Mouse (Mus musculus): ENCODE data around the gene Ncoa1. TPM values are rescaled to one million over a fixed set of nuclear protein-coding genes. Genes with fewer than 3 reads are reported as not detected.
"Not testable (repeated sequence)": the region's sequence is repeated elsewhere in the genome, so short reads cannot be mapped to it uniquely, and the experiment has no call there.

Gene Ncoa1
- total RNA-seq, 2 experiments from 2014 or later, result 8.5 to 13.4 TPM

GRCm38 (mm10) chr12:4249786-4250185 is 227.2 kb downstream of the Ncoa1 start:
- ATAC-seq (replicated peaks; ENCODE audit: low FRiP score, poor library complexity, severe bottlenecking), result no peak

GRCm38 (mm10) chr12:4245742-4246141 is 231.2 kb downstream of the Ncoa1 start:
- no peak for ATAC-seq (replicated peaks; ENCODE audit: low FRiP score, poor library complexity, severe bottlenecking)

GRCm38 (mm10) chr12:4243805-4244204 is 233.2 kb downstream of the Ncoa1 start:
- no peak for ATAC-seq (replicated peaks; ENCODE audit: low FRiP score, poor library complexity, severe bottlenecking)

- ATAC-seq (replicated peaks; ENCODE audit: low FRiP score, poor library complexity, severe bottlenecking), result not testable (repeated sequence)
Observed at GRCm38 (mm10) chr12:4240281-4240680, 236.7 kb downstream of the Ncoa1 start.

- no peak for ATAC-seq (replicated peaks; ENCODE audit: low FRiP score, poor library complexity, severe bottlenecking)
Observed at GRCm38 (mm10) chr12:4237481-4237880, 239.5 kb downstream of the Ncoa1 start.

GRCm38 (mm10) chr12:4233572-4234508 is 243.1 kb downstream of the Ncoa1 start, which contains the start of the genes Ptrhd1 and Cenpo:
TSS of gene Ptrhd1 (plus strand) at chr12:4234027.
TSS of gene Cenpo (minus strand) at chr12:4234294.
- peak; percentile 96 for ATAC-seq (replicated peaks; ENCODE audit: low FRiP score, poor library complexity, severe bottlenecking)

- no peak for ATAC-seq (replicated peaks; ENCODE audit: low FRiP score, poor library complexity, severe bottlenecking)
Observed at GRCm38 (mm10) chr12:4232777-4233176, 244.2 kb downstream of the Ncoa1 start.

GRCm38 (mm10) chr12:4230156-4230555 is 246.8 kb downstream of the Ncoa1 start:
- no peak for ATAC-seq (replicated peaks; ENCODE audit: low FRiP score, poor library complexity, severe bottlenecking)

- no peak for ATAC-seq (replicated peaks; ENCODE audit: low FRiP score, poor library complexity, severe bottlenecking)
Observed at GRCm38 (mm10) chr12:4212908-4213307, 264.1 kb downstream of the Ncoa1 start.

- no peak for ATAC-seq (replicated peaks; ENCODE audit: low FRiP score, poor library complexity, severe bottlenecking)
Observed at GRCm38 (mm10) chr12:4211174-4211573, 265.8 kb downstream of the Ncoa1 start.

GRCm38 (mm10) chr12:4209196-4209595 is 267.8 kb downstream of the Ncoa1 start:
- no peak for ATAC-seq (replicated peaks; ENCODE audit: low FRiP score, poor library complexity, severe bottlenecking)

GRCm38 (mm10) chr12:4208405-4209133 is 268.4 kb downstream of the Ncoa1 start:
- no peak for ATAC-seq (replicated peaks; ENCODE audit: low FRiP score, poor library complexity, severe bottlenecking)

GRCm38 (mm10) chr12:4206106-4206505 is 270.9 kb downstream of the Ncoa1 start:
- no peak for ATAC-seq (replicated peaks; ENCODE audit: low FRiP score, poor library complexity, severe bottlenecking)

GRCm38 (mm10) chr12:4202206-4202605 is 274.8 kb downstream of the Ncoa1 start:
- no peak for ATAC-seq (replicated peaks; ENCODE audit: low FRiP score, poor library complexity, severe bottlenecking)

- no peak for ATAC-seq (replicated peaks; ENCODE audit: low FRiP score, poor library complexity, severe bottlenecking)
Observed at GRCm38 (mm10) chr12:4201454-4202200, 275.4 kb downstream of the Ncoa1 start.

GRCm38 (mm10) chr12:4199271-4199670 is 277.7 kb downstream of the Ncoa1 start:
- no peak for ATAC-seq (replicated peaks; ENCODE audit: low FRiP score, poor library complexity, severe bottlenecking)

GRCm38 (mm10) chr12:4198702-4199101 is 278.3 kb downstream of the Ncoa1 start:
- no peak for ATAC-seq (replicated peaks; ENCODE audit: low FRiP score, poor library complexity, severe bottlenecking)

Data from erythroid progenitor cell, adult 5-6 weeks (primary cell).